Mouse (Mus musculus) kidney, adult 9 months (tissue): ENCODE data around the gene Mylk3.

Experiments used
- DNase-seq: peaks from one replicate; pipeline ENCODE4 v3.0.0; 2022

Gene Mylk3

GRCm38 (mm10) chr8:85386205-85386604, at the start of gene Mylk3:
Gene Mylk3, minus strand, starts transcription at chr8:85386345.
- DNase-seq, result no peak

DNA sequence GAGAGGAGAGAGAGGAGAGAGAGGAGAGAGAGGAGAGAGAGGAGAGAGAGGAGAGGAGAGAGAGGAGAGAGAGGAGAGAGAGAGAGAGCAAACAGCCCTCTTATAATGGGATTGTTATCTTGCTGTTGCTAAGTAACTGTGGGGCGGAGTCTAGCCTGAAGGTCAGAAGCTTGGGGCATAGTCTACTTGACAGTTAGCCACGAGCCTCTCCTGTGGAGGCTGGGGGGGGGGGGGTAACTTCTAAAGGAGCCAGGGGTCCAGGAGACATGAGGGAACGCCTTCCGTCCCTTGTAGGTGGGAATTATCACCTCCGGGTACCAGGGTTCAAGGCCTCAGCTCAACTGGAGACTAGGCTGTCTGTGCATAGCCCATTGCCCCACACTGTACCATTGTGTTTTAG, 49.6 kb upstream of the Mylk3 start:
- peak; percentile 86 for DNase-seq

DNA sequence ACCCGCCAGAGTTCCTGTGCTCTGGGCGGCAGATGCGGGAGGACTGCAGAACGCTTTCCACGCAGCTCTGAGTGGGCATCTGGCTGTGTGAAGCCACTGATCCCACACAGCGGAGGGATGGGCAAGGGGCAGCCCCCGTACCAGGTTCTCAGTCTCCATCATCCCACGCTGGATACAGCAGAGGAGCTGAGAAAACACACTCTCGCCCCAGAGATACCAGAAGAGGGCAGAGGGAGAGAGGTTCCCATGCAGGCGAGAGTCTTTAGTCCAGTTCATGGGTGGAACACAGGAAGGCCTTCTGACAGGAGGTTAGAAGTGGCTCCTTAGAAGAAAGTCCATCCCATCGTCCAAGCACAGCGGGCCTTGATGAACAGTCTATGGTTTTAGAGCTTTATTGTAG, 48.7 kb upstream of the Mylk3 start:
- no peak for DNase-seq

- DNase-seq, result no peak
These were observed 46.9 kb upstream of the Mylk3 start for GRCm38 (mm10) chr8:85433017-85433393.

- DNase-seq, result peak; percentile 98
These were observed 46.2 kb upstream of the Mylk3 start, which contains the start of gene 4921524J17Rik for GRCm38 (mm10) chr8:85432168-85433016. Gene 4921524J17Rik, minus strand, starts transcription at chr8:85432833.

DNA sequence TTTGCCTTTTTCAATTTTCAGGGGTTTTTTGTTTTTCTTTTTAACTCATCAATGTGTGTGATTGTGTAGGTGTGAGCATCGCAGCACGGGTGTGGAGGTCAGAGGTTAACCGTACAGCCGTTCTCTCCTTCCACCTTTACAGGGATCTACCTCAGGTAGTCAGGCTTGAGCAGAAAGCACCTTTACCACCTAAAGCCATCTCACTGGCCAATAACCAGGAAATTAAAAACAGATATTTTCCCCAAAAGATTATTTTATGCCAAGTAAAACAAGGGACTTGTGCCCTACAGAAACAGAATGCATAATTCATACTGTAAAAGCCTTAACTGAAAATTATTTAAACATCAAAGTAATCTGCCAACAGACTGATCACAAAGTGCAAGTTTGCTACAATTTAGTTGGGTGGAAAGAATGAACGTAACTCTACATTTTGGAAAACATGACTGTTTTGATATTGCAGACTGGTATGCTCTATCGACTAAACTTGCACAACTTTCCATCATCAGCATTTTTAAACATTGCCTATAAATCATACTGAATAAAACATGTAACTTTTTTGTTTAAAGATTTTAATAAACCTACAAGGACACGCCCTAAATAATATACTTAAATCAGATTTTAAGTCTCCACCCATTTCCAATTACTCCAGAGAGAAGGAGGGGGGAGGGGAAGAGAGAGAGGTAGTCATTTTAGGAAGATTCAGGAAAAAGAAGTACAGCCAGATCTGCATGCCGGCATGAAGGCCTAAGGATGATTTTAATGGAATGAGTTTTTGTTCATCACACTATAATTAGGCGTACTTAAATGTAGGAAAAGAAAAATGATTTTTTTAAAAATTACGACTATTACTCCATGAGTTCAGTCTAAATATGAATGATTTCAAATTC, 45.4 kb upstream of the Mylk3 start:
- peak; percentile 39 for DNase-seq

DNA sequence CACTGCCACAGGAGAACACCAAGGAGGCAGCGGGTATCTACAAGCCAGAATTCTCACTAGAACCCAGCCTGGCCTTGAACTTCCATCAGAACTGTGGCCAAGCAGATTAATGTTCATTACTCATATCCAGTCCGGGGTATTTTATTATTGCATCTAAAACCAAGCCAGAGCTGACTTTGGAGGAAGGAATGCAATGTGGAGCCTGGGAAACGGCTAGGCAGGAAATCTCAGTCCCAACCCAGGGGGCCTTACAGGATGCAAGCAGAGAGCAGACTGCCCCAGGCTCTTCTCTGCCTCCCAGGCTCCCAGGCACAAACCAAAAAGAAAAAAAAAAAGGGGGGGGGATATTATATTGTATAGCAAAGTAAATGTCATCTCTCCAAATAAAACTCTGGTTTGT, 44.7 kb upstream of the Mylk3 start:
- DNase-seq, result peak; percentile 43

DNA sequence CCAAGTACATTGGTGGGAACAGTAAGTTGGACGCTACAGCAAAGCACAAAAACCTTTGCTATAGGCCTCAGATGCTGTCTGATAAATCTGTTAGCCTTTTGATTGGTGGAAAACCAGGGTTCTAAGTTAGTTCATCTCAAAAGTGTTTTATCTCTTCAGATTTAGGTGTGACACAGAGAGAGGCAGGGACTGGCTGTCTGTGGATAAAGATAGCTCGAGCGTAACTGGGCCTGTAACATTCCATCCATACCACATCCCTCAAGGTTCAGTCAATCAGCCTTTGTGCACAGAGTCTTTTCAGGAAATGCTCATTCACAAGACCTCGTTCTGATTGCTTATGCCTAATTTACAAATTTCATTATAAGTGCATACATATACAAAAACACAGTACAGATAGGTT, 43.1 kb upstream of the Mylk3 start:
- DNase-seq, result peak; percentile 31

GRCm38 (mm10) chr8:85427026-85427425, 40.9 kb upstream of the Mylk3 start:
- DNase-seq, result no peak

- DNase-seq, result no peak
These were observed 35.2 kb upstream of the Mylk3 start for GRCm38 (mm10) chr8:85421329-85421728.

GRCm38 (mm10) chr8:85408526-85408925, 22.4 kb upstream of the Mylk3 start:
- DNase-seq, result no peak

- peak; percentile 52 for DNase-seq
These were observed 21.9 kb upstream of the Mylk3 start for GRCm38 (mm10) chr8:85408053-85408505.

DNA sequence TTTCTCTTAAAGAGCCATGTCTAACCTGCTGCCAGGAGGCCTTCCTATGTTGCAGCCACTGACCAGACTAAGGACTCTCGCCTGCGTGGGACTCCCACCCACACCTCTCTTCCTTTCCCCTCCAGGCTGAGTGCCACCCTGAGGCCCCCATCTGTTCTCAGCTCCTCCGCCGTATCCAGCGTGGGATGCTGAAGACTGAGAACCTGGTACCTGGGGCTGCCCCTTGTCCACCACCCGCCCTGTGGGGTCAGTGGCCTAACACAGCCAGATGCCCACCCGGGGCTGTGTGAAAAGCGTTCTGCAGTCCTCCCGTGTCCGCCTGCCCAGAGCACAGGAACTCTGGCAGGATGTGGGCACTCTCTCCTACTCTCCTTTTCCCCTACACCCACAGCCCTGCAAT, 19.8 kb upstream of the Mylk3 start:
- DNase-seq, result no peak

DNA sequence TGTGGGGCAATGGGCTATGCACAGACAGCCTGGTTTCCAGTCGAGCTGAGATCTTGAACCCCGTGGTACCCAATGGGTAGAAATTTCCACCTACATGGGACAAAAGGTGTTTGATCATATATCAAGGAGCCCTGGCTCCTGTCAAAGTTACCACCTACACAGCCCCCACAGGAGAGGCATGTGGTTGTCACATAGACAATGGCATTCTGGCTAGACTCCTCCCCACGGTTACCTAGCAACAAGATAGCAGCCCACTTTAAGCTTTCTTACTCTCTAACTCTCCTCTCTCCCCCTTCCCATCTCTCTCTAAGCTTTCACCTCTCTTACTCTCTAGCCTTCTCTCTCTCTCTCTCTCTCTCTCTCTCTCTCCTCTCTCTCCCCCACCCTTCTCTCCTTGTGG, 19.3 kb upstream of the Mylk3 start:
- DNase-seq, result no peak

DNA sequence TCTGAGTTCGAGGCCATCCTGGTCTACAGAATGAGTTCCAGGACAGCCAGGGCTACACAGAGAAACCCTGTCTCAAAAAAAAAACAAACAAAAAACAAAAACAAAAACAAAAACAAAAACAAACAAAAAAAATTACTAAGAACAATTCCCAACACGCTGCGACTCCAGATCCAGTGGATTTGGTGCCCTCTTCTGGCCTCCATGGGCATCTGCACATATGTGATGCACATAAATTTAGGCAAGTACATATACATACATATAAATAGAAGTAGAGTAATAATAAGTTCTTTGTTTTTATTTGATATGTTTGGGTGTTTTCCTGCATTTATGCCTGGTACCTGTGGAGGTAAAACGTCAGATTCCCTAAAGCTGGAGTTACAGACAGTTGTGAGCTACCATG, 12.4 kb upstream of the Mylk3 start:
- no peak for DNase-seq

DNA sequence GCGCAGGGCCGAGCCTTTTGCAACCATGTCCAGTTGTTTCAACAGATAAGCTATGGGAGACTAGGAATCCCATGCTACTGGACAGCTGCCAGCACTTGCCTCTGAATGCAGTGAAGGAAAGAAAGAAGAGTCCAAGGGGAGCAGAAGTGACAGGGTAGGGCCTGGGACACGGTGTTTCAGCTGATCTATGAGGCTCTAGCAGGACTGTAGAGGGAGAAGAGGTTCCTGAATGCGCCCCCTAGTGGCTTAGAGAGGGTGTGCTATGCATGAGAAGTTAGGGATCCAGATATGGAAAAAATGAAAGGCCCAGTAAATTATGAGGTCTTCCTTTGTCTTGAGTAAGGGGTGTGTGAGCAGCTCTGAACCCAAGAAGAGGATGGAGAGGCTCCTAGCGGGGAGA, 11.4 kb upstream of the Mylk3 start:
- peak; percentile 66 for DNase-seq

DNA sequence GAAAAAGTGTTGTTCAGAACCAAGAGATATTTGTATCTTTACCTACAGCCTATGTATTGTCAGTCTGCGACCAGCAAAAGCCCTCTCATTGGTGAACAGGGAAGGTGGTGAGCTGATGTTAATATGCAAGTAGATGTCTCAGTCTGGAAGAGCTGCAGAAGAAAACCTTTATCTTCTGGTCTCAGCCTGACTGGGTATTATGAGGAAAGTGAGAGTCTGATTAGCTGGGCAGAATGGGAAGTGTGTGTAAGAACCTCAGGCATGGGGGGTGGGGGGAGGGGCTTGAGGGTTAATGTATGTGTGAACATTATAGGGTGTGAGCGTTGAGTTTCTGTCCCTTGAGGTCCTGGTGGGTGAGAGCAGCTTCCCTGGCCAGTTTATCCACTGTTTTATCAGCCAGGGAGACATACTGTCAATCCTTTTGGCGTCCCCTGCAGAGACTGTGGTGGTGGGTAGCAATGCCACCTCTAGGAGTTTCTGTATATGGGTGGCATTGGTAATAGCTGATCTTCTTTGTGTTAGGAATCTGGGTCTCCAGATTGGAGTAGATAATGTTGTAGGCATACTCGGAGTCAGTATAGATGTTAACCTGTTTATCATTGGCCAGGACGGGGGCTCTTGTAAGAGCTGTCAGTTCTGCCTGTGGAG, 10.4 kb upstream of the Mylk3 start:
- DNase-seq, result no peak

DNA sequence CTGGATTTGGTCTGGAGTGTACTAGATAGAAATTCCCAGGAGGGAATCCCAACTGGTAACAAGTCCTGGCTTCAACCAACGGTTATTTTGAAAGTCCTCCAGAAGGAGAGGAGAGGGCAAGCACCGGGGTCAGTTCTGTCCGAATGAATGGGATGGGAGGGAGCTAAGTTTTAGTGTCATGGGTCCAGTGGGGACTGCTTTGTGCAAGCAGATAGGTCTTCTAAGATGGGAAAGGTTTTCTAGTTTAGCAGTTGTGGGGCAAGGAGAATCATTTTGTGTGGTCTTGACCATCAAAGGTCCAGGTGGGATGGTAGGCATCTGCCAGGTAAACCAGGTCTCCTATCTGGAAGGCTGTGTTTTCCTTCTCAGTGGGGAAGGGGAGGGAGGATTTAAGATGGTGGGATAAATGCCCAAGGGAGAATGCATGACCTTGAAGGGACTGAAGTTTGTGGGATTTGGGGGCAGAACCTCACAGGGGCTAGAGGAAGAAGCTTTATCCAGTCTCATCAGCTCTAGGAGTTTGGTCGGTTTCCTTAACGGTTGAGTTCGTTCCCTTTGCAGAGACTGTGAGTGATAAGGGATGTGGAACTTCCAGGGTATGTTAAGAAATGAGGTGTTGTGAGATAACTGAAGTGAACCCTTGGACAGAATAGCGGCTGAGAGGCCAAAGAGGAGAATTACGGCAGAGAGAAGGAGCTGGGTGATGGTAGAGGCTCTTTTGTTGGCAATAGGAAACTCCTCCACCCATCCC, 9.7 kb upstream of the Mylk3 start:
- no peak for DNase-seq

- DNase-seq, result no peak
These were observed 8.9 kb upstream of the Mylk3 start for GRCm38 (mm10) chr8:85395017-85395416.

DNA sequence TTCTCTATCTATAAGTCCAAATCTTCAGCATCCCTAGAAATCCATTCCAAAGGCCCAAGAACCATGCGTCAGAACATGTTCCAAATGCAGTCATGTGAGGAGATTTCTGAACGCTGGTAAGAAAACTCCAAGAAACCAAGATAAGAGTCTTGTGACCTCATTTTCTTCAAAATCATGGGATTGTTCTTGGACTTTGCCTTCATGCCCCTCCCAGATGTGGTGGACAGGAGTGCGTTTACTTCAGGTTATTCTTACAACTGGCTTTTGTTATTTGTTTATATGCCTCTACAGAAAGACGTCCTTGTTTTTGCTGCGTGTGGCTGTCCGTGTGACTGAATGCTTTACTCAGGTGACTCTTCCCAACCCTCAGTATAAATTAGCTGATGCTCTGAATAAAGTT, 7.1 kb upstream of the Mylk3 start:
- DNase-seq, result no peak

GRCm38 (mm10) chr8:85391438-85391837, 5.3 kb upstream of the Mylk3 start:
- DNase-seq, result no peak

- no peak for DNase-seq
These were observed 4.2 kb downstream of the Mylk3 start for GRCm38 (mm10) chr8:85381926-85382325.

- DNase-seq, result peak; percentile 43
These were observed 5.3 kb downstream of the Mylk3 start for GRCm38 (mm10) chr8:85380824-85381209.
